Mouse (Mus musculus) urinary bladder, postnatal 36 days (tissue): ENCODE results near the gene Csad.

Experiments used
- DNase-seq, 2 experiments: peaks; one replicate each; pipeline ENCODE4 v3.0.0; 2022; ENCODE audit warnings: low spot score in 2 of 2, mixed read lengths in 1 of 2

Csad gene

GRCm38 (mm10) chr15:102204674-102205505, at the start of gene Csad:
Gene Csad, minus strand, starts transcription at chr15:102204724.
- no peak for DNase-seq

GRCm38 (mm10) chr15:102250521-102250920, 46.0 kb upstream of the Csad start:
- DNase-seq, result no peak

GRCm38 (mm10) chr15:102249967-102250366, 45.4 kb upstream of the Csad start:
- DNase-seq, result no peak

GRCm38 (mm10) chr15:102249251-102249691, 44.7 kb upstream of the Csad start:
- no peak for DNase-seq

GRCm38 (mm10) chr15:102248812-102249191, 44.3 kb upstream of the Csad start:
- no peak for DNase-seq

GRCm38 (mm10) chr15:102248131-102248811, 43.7 kb upstream of the Csad start:
- DNase-seq, result no peak

GRCm38 (mm10) chr15:102247252-102248130, 43.0 kb upstream of the Csad start:
- peak; percentile 73 to 82 for DNase-seq

- peak; percentile 95 to 97 for DNase-seq
These were observed 42.3 kb upstream of the Csad start for GRCm38 (mm10) chr15:102246866-102247251.

- peak; percentile 74 to 83 for DNase-seq
These were observed 41.6 kb upstream of the Csad start for GRCm38 (mm10) chr15:102245891-102246741.

GRCm38 (mm10) chr15:102245461-102245881, 40.9 kb upstream of the Csad start:
- DNase-seq, result no peak

GRCm38 (mm10) chr15:102244306-102245191, 40.0 kb upstream of the Csad start:
- DNase-seq, result no peak

- DNase-seq, result peak; percentile 78 to 89
These were observed 39.0 kb upstream of the Csad start for GRCm38 (mm10) chr15:102243229-102244190.

- no peak for DNase-seq
These were observed 38.1 kb upstream of the Csad start for GRCm38 (mm10) chr15:102242404-102243228.

GRCm38 (mm10) chr15:102240607-102241006, 36.1 kb upstream of the Csad start:
- no peak for DNase-seq

- no peak for DNase-seq
These were observed 35.3 kb upstream of the Csad start for GRCm38 (mm10) chr15:102239851-102240250.

GRCm38 (mm10) chr15:102239260-102239590, 34.7 kb upstream of the Csad start:
- DNase-seq, result peak in 1 of 2 experiments; percentile 75

GRCm38 (mm10) chr15:102238543-102239259, 34.2 kb upstream of the Csad start:
- no peak for DNase-seq
